Mouse (Mus musculus) CH12.LX (cell line): ENCODE measurements around the gene Arhgap45. TPM values are rescaled to one million over a fixed set of nuclear protein-coding genes. Genes with fewer than 3 reads are reported as not detected.

ENCODE experiments used
- DNase-seq: peaks from one replicate; pipeline ENCODE4 v3.0.0-alpha.2; 2013; ENCODE audit errors: extremely low read depth
- H3K27ac ChIP-seq: 2 replicates; pipeline ENCODE4 v1.5.1; 2012; ENCODE audit warnings: low read depth, mild to moderate bottlenecking, control low read depth, moderate library complexity; ENCODE audit not compliant: insufficient read depth
- H3K27me3 ChIP-seq: replicated peaks from 2 replicates; pipeline ENCODE3; 2012; ENCODE audit warnings: inconsistent platforms
- H3K36me3 ChIP-seq, 2 experiments: replicated peaks in 1 of 2; 2 replicates each; pipeline versions ENCODE3 to v1.6.1; 2012; ENCODE audit warnings: inconsistent platforms in 1 of 2, low read length in 1 of 2, mild to moderate bottlenecking in 1 of 2, mixed read lengths in 1 of 2, moderate library complexity in 1 of 2; ENCODE audit not compliant: control insufficient read depth in 1 of 2, insufficient read depth in 1 of 2
- H3K4me1 ChIP-seq, 2 experiments: 2 replicates each; pipeline ENCODE4 v1.6.1; 2012; ENCODE audit warnings: inconsistent platforms in 1 of 2, moderate library complexity in 1 of 2; ENCODE audit not compliant: insufficient read depth in 2 of 2, control insufficient read depth in 1 of 2
- H3K4me2 ChIP-seq: 2 replicates; pipeline ENCODE4 v1.6.1; 2012; ENCODE audit warnings: low read depth, mild to moderate bottlenecking, control low read depth; ENCODE audit not compliant: poor library complexity, insufficient read depth, severe bottlenecking
- H3K4me3 ChIP-seq, 3 experiments: fragments of 150-350 bp in 1 of 3; sonication (generic) in 1 of 3; replicated peaks in 1 of 3; 2 replicates each; pipeline versions ENCODE3 to v1.5.1; 2011 to 2012; ENCODE audit warnings: low read depth in 2 of 3, low read length in 2 of 3, mild to moderate bottlenecking in 2 of 3, moderate library complexity in 2 of 3, control low read depth in 1 of 3, improper control_type of control experiment in 1 of 3, inconsistent platforms in 1 of 3, mixed read lengths in 1 of 3; ENCODE audit not compliant: poor library complexity in 1 of 3
- H3K79me2 ChIP-seq: replicated peaks from 2 replicates; pipeline ENCODE4 v1.6.1; 2012; ENCODE audit warnings: mild to moderate bottlenecking, moderate library complexity; ENCODE audit not compliant: control insufficient read depth, poor library complexity, insufficient read depth, severe bottlenecking; ENCODE audit errors: extremely low read depth
- H3K9ac ChIP-seq: 2 replicates; pipeline ENCODE4 v1.6.1; 2012; ENCODE audit warnings: low read depth, mild to moderate bottlenecking, control low read depth, moderate library complexity; ENCODE audit not compliant: insufficient read depth
- H3K9me3 ChIP-seq: replicated peaks from 2 replicates; pipeline ENCODE3; 2012; ENCODE audit warnings: low read length, inconsistent platforms, mixed read lengths
- BHLHE40 ChIP-seq: IDR thresholded peaks from 2 replicates; pipeline ENCODE4 v1.6.1; 2011; ENCODE audit warnings: mild to moderate bottlenecking, low read depth, low read length, improper control_type of control experiment
- CHD1 ChIP-seq: IDR thresholded peaks from 2 replicates; pipeline ENCODE4 v1.6.1; 2012; ENCODE audit warnings: low read depth, low read length, improper control_type of control experiment, inconsistent platforms
- CHD2 ChIP-seq: IDR thresholded peaks from 2 replicates; pipeline ENCODE4 v1.6.1; 2011; ENCODE audit warnings: low read length, improper control_type of control experiment
- CTCF ChIP-seq, 2 experiments: IDR thresholded peaks in 1 of 2; conservative IDR thresholded peaks in 1 of 2; 2 replicates each; pipeline ENCODE4 v1.5.1; 2011 to 2012; ENCODE audit warnings: low read depth in 2 of 2, low read length in 2 of 2, improper control_type of control experiment in 1 of 2, inconsistent platforms in 1 of 2, mild to moderate bottlenecking in 1 of 2, moderate library complexity in 1 of 2
- ELF1 ChIP-seq: IDR thresholded peaks from 2 replicates; pipeline ENCODE4 v1.6.1; 2014; ENCODE audit warnings: low read depth, mild to moderate bottlenecking, inconsistent platforms, low read length, improper control_type of control experiment
- EP300 ChIP-seq: IDR thresholded peaks from 2 replicates; pipeline ENCODE4 v1.6.1; 2011; ENCODE audit warnings: low read length, improper control_type of control experiment
- ETS1 ChIP-seq: conservative IDR thresholded peaks from 2 replicates; pipeline ENCODE4 v1.6.1; 2012; ENCODE audit warnings: low read depth, mild to moderate bottlenecking, inconsistent platforms, low read length, improper control_type of control experiment, moderate library complexity
- HCFC1 ChIP-seq: IDR thresholded peaks from 2 replicates; pipeline ENCODE4 v1.6.1; 2012; ENCODE audit warnings: low read depth, mild to moderate bottlenecking, inconsistent platforms, low read length, improper control_type of control experiment
- IRF4 ChIP-seq: IDR thresholded peaks from 2 replicates; pipeline ENCODE4 v1.6.1; 2014; ENCODE audit warnings: low read depth, mild to moderate bottlenecking, inconsistent platforms, low read length, improper control_type of control experiment
- JUN ChIP-seq: IDR thresholded peaks from 2 replicates; pipeline ENCODE4 v1.6.1; 2011; ENCODE audit warnings: low read depth, mild to moderate bottlenecking, low read length, improper control_type of control experiment, moderate library complexity; ENCODE audit not compliant: insufficient read depth
- MAFK ChIP-seq: IDR thresholded peaks from 2 replicates; pipeline ENCODE4 v1.6.1; 2011; ENCODE audit warnings: low read length, improper control_type of control experiment; ENCODE audit not compliant: insufficient replicate concordance
- MAX ChIP-seq: IDR thresholded peaks from 2 replicates; pipeline ENCODE4 v1.6.1; 2011; ENCODE audit warnings: low read length, improper control_type of control experiment
- MAZ ChIP-seq: IDR thresholded peaks from 2 replicates; pipeline ENCODE4 v1.6.1; 2012; ENCODE audit warnings: low read depth, mild to moderate bottlenecking, inconsistent platforms, low read length, improper control_type of control experiment, moderate library complexity
- MEF2A ChIP-seq: IDR thresholded peaks from 2 replicates; pipeline ENCODE4 v1.6.1; 2014; ENCODE audit warnings: low read depth, mild to moderate bottlenecking, inconsistent platforms, low read length, improper control_type of control experiment, borderline replicate concordance
- MYC ChIP-seq: IDR thresholded peaks from 2 replicates; pipeline ENCODE4 v1.6.1; 2011; ENCODE audit warnings: low read depth, mild to moderate bottlenecking, improper control_type of control experiment, low read length
- NELFE ChIP-seq: IDR thresholded peaks from 2 replicates; pipeline ENCODE4 v1.6.1; 2011; ENCODE audit warnings: low read depth, low read length, improper control_type of control experiment
- NRF1 ChIP-seq: IDR thresholded peaks from 2 replicates; pipeline ENCODE4 v1.6.1; 2014; ENCODE audit warnings: low read depth, mild to moderate bottlenecking, inconsistent platforms, low read length, improper control_type of control experiment, moderate library complexity
- POLR2A ChIP-seq: IDR thresholded peaks from 2 replicates; pipeline ENCODE4 v1.6.1; 2011; ENCODE audit warnings: low read depth, mild to moderate bottlenecking, improper control_type of control experiment, low read length
- RAD21 ChIP-seq: IDR thresholded peaks from 2 replicates; pipeline ENCODE4 v1.6.1; 2011; ENCODE audit warnings: low read depth, mild to moderate bottlenecking, low read length, improper control_type of control experiment, moderate library complexity
- RCOR1 ChIP-seq: conservative IDR thresholded peaks from 2 replicates; pipeline ENCODE4 v1.6.1; 2012; ENCODE audit warnings: low read depth, mild to moderate bottlenecking, inconsistent platforms, low read length, improper control_type of control experiment
- SIN3A ChIP-seq: IDR thresholded peaks from 2 replicates; pipeline ENCODE4 v1.6.1; 2012; ENCODE audit warnings: low read length, improper control_type of control experiment, inconsistent platforms
- SMC3 ChIP-seq: IDR thresholded peaks from 2 replicates; pipeline ENCODE4 v1.6.1; 2011; ENCODE audit warnings: low read depth, low read length, improper control_type of control experiment
- TCF12 ChIP-seq: IDR thresholded peaks from 2 replicates; pipeline ENCODE4 v1.6.1; 2014; ENCODE audit warnings: low read depth, mild to moderate bottlenecking, inconsistent platforms, low read length, improper control_type of control experiment
- UBTF ChIP-seq: IDR thresholded peaks from 2 replicates; pipeline ENCODE4 v1.6.1; 2012; ENCODE audit warnings: low read depth, mild to moderate bottlenecking, inconsistent platforms, low read length, improper control_type of control experiment, moderate library complexity
- USF2 ChIP-seq: conservative IDR thresholded peaks from 2 replicates; pipeline ENCODE4 v1.6.1; 2011; ENCODE audit warnings: low read depth, low read length, improper control_type of control experiment
- ZC3H11A ChIP-seq: IDR thresholded peaks from 2 replicates; pipeline ENCODE4 v1.6.1; 2012; ENCODE audit warnings: low read depth, mild to moderate bottlenecking, inconsistent platforms, low read length, improper control_type of control experiment
- ZKSCAN1 ChIP-seq: IDR thresholded peaks from 2 replicates; pipeline ENCODE4 v1.6.1; 2012; ENCODE audit warnings: low read depth, inconsistent platforms, low read length, improper control_type of control experiment, borderline replicate concordance
- ZMIZ1 ChIP-seq: IDR thresholded peaks from 2 replicates; pipeline ENCODE4 v1.6.1; 2012; ENCODE audit warnings: low read depth, mild to moderate bottlenecking, inconsistent platforms, low read length, improper control_type of control experiment
- ZNF384 ChIP-seq: IDR thresholded peaks from 2 replicates; pipeline ENCODE4 v1.6.1; 2012; ENCODE audit warnings: low read depth, low read length, improper control_type of control experiment, inconsistent platforms
- dilution Hi-C: fragments of 300-500 bp; cut with MboI; formaldehyde crosslinking; loops from 2 replicates; pipeline ENCODE4 v1.14.3; 2020; ENCODE audit warnings: low sequenced_read_pairs; ENCODE audit not compliant: extremely low pct_unique_long_range_greater_than_20kb, extremely low pct_ligation_motif_present
- in situ Hi-C: fragments of 300-500 bp; cut with MboI; formaldehyde crosslinking; loops from 3 replicates; pipeline ENCODE4 v1.14.3; 2019; ENCODE audit warnings: low sequenced_read_pairs, low pct_ligation_motif_present, low pct_unique_long_range_greater_than_20kb, mixed read lengths
- polyA plus RNA-seq: library from polyadenylated mRNA; unstranded; fragments of >175 nt; gene quantifications from 2 replicates; pipeline ENCODE4 v1.2.1, GENCODE M21; 2012; ENCODE audit warnings: low read depth; ENCODE audit not compliant: insufficient read length
- total RNA-seq, 2 experiments: library from RNA; depleted of rRNA; stranded (reverse); fragments of 300-350 nt in 1 of 2; fragments of >200 nt in 1 of 2; gene quantifications; 2 replicates each; pipeline ENCODE4 v1.2.3; 2012 to 2014

Gene Arhgap45
- total and polyA plus RNA-seq, 3 experiments, result 10.3 to 25.9 (median 20.2) TPM

GRCm38 (mm10) chr10:80072623-80073489, 56.4 kb downstream of the Arhgap45 start:
- Histone ChIP-seq H3K36me3 (peaks cover 36 to 70% of the 10 kb centered on the region in 2 experiments), H3K4me1 (peaks cover 31 to 57% of the 10 kb centered on the region in 2 experiments), H3K4me2 (no peak overlapping the region), H3K27me3 (no peaks in the 10 kb centered on the region), H3K79me2 (no peaks in the 10 kb centered on the region), H3K27ac (peak overlapping the region; percentile 7), H3K9me3 (no peaks in the 10 kb centered on the region), H3K9ac (no peak overlapping the region), H3K4me3 (peak overlapping the region in 1 of 3 experiments; percentile 8)
- DNase-seq, result no peak
- in situ Hi-C loops (no loop called here), dilution Hi-C loops (no loop called here)
- TF ChIP-seq MEF2A (no peak), MYC (no peak), ZMIZ1 (no peak), JUN (no peak), SIN3A (no peak), ETS1 (no peak), NRF1 (no peak), ZNF384 (no peak), CHD2 (no peak)

- H3K27ac ChIP-seq, result peak overlapping the region; percentile 95
- DNase-seq, result peak; percentile 95
- in situ Hi-C loops, result no loop called here
- H3K4me2 ChIP-seq, result peak overlapping the region; percentile 69
- no peaks in the 10 kb centered on the region for H3K27me3 ChIP-seq
- H3K79me2 ChIP-seq, result no peaks in the 10 kb centered on the region
- dilution Hi-C loops, result no loop called here
- H3K4me3 ChIP-seq, result peak overlapping the region; percentile 44 to 73 (median 54)
- no peaks in the 10 kb centered on the region for H3K9me3 ChIP-seq
- peaks cover 30 to 71% of the 10 kb centered on the region in 2 experiments for H3K36me3 ChIP-seq
- H3K9ac ChIP-seq, result peak overlapping the region; percentile 48; the same call in 1 of the 2 replicates
- peaks cover 38 to 74% of the 10 kb centered on the region in 2 experiments for H3K4me1 ChIP-seq
- no peak for TF ChIP-seq USF2
- TF ChIP-seq NRF1, result peak; percentile 46; the same call in 1 of the 2 replicates
- TF ChIP-seq ELF1, result peak; percentile 88
- peak; percentile 84 for TF ChIP-seq TCF12
- TF ChIP-seq ZC3H11A, result no peak
- no peak for TF ChIP-seq MAFK
- peak; percentile 79 for TF ChIP-seq EP300
- no peak for TF ChIP-seq ZKSCAN1
- peak; percentile 79 for TF ChIP-seq ZMIZ1
- TF ChIP-seq SMC3, result peak; percentile 66
- peak; percentile 42 for TF ChIP-seq RAD21
- peak; percentile 62 for TF ChIP-seq NELFE
- no peak for TF ChIP-seq UBTF
- peak in 1 of 2 experiments; percentile 92; a peak in 2 of 4 replicates for TF ChIP-seq CTCF (conservative IDR thresholded peaks at IDR 0.05 in 1 of 2, IDR thresholded peaks at IDR 0.05 in 1 of 2; ENCODE audit: low read depth in 2 of 2, low read length in 2 of 2)
- peak; percentile 62 for TF ChIP-seq POLR2A
- 0 out of 2 replicates have a peak, but pooled peaks have one; percentile 11 for TF ChIP-seq RCOR1
- no peak for TF ChIP-seq CHD1
- peak; percentile 64 for TF ChIP-seq IRF4
- TF ChIP-seq ETS1, result peak; percentile 74
- TF ChIP-seq MAZ, result no peak; the same call in 1 of the 2 replicates
- peak; percentile 64 for TF ChIP-seq HCFC1
- TF ChIP-seq CHD2, result no peak
- TF ChIP-seq MYC, result no peak
- peak; percentile 66; the same call in 1 of the 2 replicates for TF ChIP-seq MAX
- peak; percentile 79 for TF ChIP-seq BHLHE40
These were observed 58.6 kb downstream of the Arhgap45 start for GRCm38 (mm10) chr10:80074813-80075601.
